12 mouse cellular contexts compared by ENCODE assay signal in the genomic region with DNA sequence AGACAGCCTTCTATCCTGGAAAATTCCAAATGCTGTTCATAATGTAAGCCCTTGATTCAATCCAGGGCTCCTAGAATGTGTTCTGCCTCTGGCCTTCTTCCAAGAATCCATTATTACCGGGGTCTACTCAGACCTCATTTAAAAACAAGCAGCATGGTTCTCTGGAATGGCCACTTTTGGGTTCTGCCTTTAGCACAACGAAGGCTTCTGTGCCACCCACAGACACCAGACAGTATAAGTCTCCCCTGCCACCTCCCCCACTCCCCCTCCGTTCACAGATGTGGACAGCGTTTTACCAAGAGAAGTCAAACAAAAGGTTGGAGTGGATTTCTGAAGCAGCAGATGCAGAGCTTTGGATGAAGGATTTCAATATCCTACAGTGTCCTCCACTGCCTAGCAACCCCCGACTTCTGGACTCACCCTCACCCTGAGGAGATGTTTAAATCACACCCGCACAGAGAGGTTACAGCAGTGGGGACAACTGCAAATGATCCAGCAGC.
DNase-seq lines count a peak whose midpoint lies in the region; ATAC-seq and TF ChIP-seq lines count a peak whose summit lies in the region.
"Had no signal": no experiment of that assay in that cellular context is flagged by ENCODE, and none has a peak within 500 bp of the region (broad histone marks: within the 10 kb centered on the region; RNA-seq: fewer than 3 reads in every experiment).

No protein-coding gene starts in this region.

- H3K9me3 ChIP-seq in embryonic facial prominence, embryonic 13.5 days = no peaks in the 10 kb centered on the region
- no peaks in the 10 kb centered on the region for H3K9me3 ChIP-seq in hindbrain, embryonic 14.5 days (ENCODE audit: control insufficient read depth, low read length)
- no peaks in the 10 kb centered on the region for H3K9me3 ChIP-seq in midbrain, embryonic 15.5 days
- H3K9me3 ChIP-seq: G1E had no signal

- no peak overlapping the region for H3K9ac ChIP-seq in embryonic facial prominence, embryonic 13.5 days
- H3K9ac ChIP-seq in hindbrain, embryonic 14.5 days = no peak overlapping the region
- H3K9ac ChIP-seq in midbrain, embryonic 15.5 days = no peak overlapping the region

- H3K36me3 ChIP-seq in embryonic facial prominence, embryonic 13.5 days = no peaks in the 10 kb centered on the region
- H3K36me3 ChIP-seq in hindbrain, embryonic 14.5 days (replicated peaks; ENCODE audit: control insufficient read depth, insufficient read depth) = no peaks in the 10 kb centered on the region
- H3K36me3 ChIP-seq in midbrain, embryonic 15.5 days (replicated peaks) = no peaks in the 10 kb centered on the region
- H3K36me3 ChIP-seq: G1E had no signal

- no peak for TF ChIP-seq CTCF in lung, adult 2 months (IDR thresholded peaks at IDR 0.05; ENCODE audit: insufficient read depth, low read length)

- peak; percentile 57; the same call in 1 of the 2 replicates for ATAC-seq in embryonic facial prominence, embryonic 13.5 days (ENCODE audit: insufficient number of reproducible peaks, insufficient read depth, low FRiP score, low TSS enrichment, low read depth)
- ATAC-seq in hindbrain, embryonic 14.5 days (ENCODE audit: low FRiP score) = peak; percentile 80; the same call in 1 of the 2 replicates
- peak; percentile 83 for ATAC-seq in midbrain, embryonic 15.5 days (replicated peaks)

- DNase-seq in cerebellum, postnatal 10 days = peak; percentile 15 to 26
- DNase-seq in cerebellum, postnatal 4 days (ENCODE audit: low spot score in 2 of 2) = no peak
- peak; percentile 58 for DNase-seq in hindbrain, embryonic 14.5 days (ENCODE audit: low spot score)
- no peak for DNase-seq in Muller cell, postnatal 12 days (ENCODE audit: inconsistent ontology term)
- no peak for DNase-seq in gastrocnemius, postnatal 25 days
- no peak for DNase-seq in lung, adult 2 months
- DNase-seq: adrenal gland, postnatal 10 days; spleen, adult 18-20 months had no signal

- H3K27ac ChIP-seq in embryonic facial prominence, embryonic 13.5 days = peak overlapping the region; percentile 80
- H3K27ac ChIP-seq in hindbrain, embryonic 14.5 days = peak overlapping the region; percentile 39
- peak overlapping the region; percentile 64 for H3K27ac ChIP-seq in midbrain, embryonic 15.5 days

- H3K4me1 ChIP-seq in embryonic facial prominence, embryonic 13.5 days = peaks cover 33% of the 10 kb centered on the region
- peaks cover 19% of the 10 kb centered on the region for H3K4me1 ChIP-seq in hindbrain, embryonic 14.5 days (replicated peaks; ENCODE audit: control insufficient read depth, insufficient read depth, low read length)
- peaks cover 19% of the 10 kb centered on the region for H3K4me1 ChIP-seq in midbrain, embryonic 15.5 days
- no peaks in the 10 kb centered on the region for H3K4me1 ChIP-seq in lung, adult 2 months (ENCODE audit: control insufficient read depth, insufficient read depth, low read length)

- no peak overlapping the region for H3K4me3 ChIP-seq in embryonic facial prominence, embryonic 13.5 days
- no peak overlapping the region; the same call in 1 of the 2 replicates for H3K4me3 ChIP-seq in hindbrain, embryonic 14.5 days (replicated peaks; ENCODE audit: low read length)
- no peak overlapping the region for H3K4me3 ChIP-seq in midbrain, embryonic 15.5 days
- no peak overlapping the region for H3K4me3 ChIP-seq in lung, adult 2 months (replicated peaks; ENCODE audit: extremely low read depth, low read depth, low read length)
- H3K4me3 ChIP-seq: myocyte had no signal

- H3K4me2 ChIP-seq in embryonic facial prominence, embryonic 13.5 days = peak overlapping the region; percentile 40
- H3K4me2 ChIP-seq in hindbrain, embryonic 14.5 days (replicated peaks) = peak overlapping the region; percentile 46
- H3K4me2 ChIP-seq in midbrain, embryonic 15.5 days = peak overlapping the region; percentile 40

- H3K27me3 ChIP-seq in embryonic facial prominence, embryonic 13.5 days = no peaks in the 10 kb centered on the region
- H3K27me3 ChIP-seq in hindbrain, embryonic 14.5 days (ENCODE audit: control insufficient read depth, insufficient read depth, low read length) = no peaks in the 10 kb centered on the region
- 0 out of 2 replicates have a peak, but pooled peaks cover 5% of the 10 kb centered on the region for H3K27me3 ChIP-seq in midbrain, embryonic 15.5 days (replicated peaks)

- no peak for TF ChIP-seq POLR2A in lung, adult 2 months (IDR thresholded peaks at IDR 0.05; ENCODE audit: borderline replicate concordance, extremely low read depth, low read depth, low read length)

- WGBS in embryonic facial prominence, embryonic 13.5 days = 15% methylated on average over 6 of the region's 6 CpGs
- WGBS in hindbrain, embryonic 14.5 days = 17% methylated on average over 6 of the region's 6 CpGs
- 7% methylated on average over 6 of the region's 6 CpGs for WGBS in midbrain, embryonic 15.5 days
- 35% methylated on average over 6 of the region's 6 CpGs for WGBS in lung, adult 2 months

Comparison
In these comparisons a context has a peak if more than half of its experiments do, and no peak if none do; other contexts are left out.
1. DNase-seq: peak in cerebellum, postnatal 10 days (2 of 2) and hindbrain, embryonic 14.5 days (single experiment); none in cerebellum, postnatal 4 days (0 of 2), Muller cell, postnatal 12 days (single experiment), gastrocnemius, postnatal 25 days (single experiment) and lung, adult 2 months (single experiment).
2. Peak in every context shown above with its lines, with median percentiles within 50 percentile points of each other: ATAC-seq, H3K27ac ChIP-seq and H3K4me2 ChIP-seq.